Mouse (Mus musculus): ENCODE measurements around the gene Stk32c.

Gene Stk32c

DNA sequence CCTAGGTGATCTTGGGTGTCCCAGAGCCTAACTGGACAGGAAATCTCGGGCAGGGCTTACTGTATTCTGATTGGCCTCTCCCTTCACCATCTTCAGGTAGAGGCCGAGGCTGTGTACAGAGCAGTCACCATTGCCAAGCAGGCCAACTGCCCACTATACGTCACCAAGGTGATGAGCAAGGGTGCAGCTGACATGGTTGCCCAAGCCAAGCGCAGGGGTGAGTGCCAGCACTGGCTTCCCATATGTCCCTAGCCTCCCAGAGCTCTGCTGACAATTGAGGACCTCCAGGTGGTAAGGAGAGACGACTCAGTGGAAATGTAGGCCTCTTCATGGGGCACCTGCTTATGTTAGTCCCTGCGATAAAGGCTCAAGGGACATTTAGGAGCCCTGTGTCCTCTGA lies 118.3 kb downstream of the Stk32c start:
- no peak for DNase-seq (ENCODE audit: low spot score in 2 of 2)

DNA sequence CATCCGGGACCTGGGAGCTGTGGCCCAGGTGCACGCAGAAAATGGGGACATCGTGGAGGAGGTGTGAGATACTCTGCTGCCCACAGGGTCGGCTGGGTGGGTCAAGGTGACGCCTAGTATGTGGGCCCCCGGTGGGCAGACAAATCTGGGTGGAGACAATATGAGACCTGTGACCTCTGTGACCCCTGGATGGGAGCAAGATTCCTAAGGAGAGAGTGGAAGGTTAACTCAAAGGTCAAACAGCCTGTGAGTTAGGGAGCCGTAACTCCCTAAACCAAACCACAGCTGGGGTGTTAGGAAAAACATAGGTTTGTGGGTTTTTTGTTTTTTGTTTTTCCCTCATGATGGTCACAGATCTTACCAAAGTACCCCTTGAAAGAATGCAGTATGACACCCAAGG lies 119.3 kb downstream of the Stk32c start:
- DNase-seq (ENCODE audit: low spot score in 2 of 2) = no peak

DNA sequence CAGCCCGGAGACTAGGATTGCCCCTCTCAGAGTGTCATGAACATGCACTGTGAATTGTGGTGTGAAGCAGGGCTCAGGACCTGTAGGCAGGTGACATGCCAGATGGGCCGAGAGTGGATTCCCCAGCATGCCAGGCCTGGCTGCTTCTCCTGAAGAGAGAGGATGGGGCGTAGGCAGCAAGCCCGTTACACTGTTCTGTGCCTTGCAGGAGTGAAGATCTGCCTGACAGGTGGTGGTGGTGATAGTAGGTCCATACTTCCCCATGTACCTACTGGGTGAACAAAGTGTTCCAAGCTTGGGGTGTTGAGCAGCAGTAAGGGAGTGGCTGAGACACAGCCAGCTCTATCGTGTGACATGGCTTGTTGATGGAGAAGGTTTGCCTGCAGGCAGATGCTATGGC lies 120.0 kb downstream of the Stk32c start:
- DNase-seq (ENCODE audit: low spot score in 2 of 2) = no peak

DNA sequence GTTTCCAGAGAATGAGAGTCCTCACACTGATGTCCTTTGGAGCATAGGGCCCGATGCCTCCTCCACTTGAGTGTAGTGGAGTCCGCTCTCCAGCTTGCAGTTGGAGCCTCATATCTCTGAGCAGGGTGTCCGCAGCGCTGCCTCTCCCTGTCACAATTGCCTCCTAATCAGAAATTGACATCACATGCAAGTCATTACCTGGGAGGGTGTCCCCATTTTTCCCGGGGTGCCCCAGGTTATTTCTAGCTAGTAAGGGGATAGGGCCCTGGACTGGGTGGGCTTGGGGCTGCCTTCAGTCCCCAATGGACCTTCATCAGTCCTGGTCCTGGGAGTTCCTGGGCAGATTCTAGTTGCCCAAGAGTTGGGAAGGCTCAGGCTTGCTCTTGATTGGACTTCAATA lies 120.4 kb downstream of the Stk32c start:
- no peak for DNase-seq (ENCODE audit: low spot score in 2 of 2)

DNA sequence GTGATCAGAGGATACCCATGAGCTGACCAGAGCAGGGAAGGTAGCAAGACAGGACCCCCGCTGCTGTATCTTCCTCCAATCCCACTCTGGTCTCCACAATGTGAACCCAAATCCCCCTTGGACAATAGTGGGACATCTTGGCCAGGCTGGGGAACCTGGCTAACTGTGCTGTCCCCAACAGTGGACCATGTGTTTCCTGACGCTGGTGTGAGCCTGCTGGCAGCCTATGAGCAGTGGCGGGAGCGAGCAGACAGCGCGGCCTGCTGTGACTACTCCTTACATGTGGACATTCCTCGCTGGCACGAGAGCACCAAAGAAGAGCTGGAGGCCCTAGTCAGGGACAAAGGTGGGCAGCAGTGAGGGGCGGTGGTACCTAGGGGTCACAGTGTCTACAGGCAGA lies 121.4 kb downstream of the Stk32c start:
- DNase-seq (ENCODE audit: low spot score in 2 of 2) = no peak

DNA sequence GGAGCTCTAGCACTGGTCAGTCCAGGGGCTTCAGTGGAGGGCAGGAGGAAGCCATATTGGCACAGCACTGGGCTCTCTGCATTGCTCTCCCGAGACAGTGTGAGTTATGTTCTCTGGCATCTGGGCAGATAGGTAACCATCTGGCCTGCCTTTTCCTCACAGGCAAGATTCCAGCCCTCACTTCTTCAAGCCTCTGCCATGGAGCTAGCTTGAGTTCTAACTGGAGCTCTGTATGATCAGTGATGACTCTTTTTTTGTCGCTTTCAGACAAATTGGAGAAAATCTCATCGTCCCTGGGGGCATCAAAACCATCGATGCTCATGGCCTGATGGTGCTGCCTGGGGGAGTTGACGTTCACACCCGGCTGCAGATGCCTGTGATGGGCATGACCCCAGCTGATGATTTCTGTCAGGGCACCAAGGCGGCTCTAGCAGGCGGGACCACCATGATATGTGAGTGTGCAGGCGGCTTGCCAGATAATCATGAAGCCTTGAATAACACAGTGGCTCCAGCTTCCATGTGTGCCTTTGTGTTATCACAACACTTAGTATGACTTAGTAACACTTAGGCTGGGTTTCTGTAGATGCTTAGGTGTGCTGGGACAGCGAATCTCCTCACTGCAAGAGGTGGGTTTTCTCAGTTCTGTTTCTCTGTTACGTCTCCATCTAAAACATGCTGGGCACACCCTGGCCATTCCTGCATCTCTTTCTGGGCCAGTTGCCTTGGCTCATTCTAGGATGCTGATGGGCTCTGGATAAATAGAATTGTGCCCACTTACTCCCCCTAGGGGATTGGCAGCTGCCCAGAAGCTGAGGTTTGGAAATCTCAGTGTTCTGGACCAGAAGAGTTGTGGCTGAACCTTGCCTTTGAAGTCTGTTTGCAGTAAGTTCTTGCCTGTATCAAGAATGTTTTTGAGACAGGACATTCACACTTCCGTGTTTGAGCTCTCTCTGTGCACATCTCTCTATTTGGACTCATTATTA lies 122.9 kb downstream of the Stk32c start:
- no peak for DNase-seq (ENCODE audit: low spot score in 2 of 2)

DNA sequence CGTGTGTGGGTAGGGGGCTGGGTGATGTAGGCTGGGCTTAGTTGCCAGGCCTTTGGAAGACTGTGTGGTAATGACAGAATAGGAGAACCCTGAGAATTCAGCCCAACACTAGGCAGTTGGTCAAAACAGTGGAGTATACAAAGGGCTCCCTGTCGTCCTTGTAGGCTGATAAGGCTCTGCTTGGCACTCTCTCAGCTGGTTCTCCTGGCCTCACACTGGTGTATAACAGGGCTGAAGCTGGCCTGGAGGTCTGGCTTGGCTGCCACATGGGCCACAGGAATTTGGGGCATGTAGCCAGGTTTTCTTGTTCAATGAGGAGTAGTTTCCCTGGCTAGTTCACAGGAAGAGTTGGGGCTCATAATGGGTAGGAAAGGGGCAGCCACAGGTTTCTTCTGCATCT lies 125.3 kb downstream of the Stk32c start:
- DNase-seq (ENCODE audit: low spot score in 2 of 2) = no peak

DNA sequence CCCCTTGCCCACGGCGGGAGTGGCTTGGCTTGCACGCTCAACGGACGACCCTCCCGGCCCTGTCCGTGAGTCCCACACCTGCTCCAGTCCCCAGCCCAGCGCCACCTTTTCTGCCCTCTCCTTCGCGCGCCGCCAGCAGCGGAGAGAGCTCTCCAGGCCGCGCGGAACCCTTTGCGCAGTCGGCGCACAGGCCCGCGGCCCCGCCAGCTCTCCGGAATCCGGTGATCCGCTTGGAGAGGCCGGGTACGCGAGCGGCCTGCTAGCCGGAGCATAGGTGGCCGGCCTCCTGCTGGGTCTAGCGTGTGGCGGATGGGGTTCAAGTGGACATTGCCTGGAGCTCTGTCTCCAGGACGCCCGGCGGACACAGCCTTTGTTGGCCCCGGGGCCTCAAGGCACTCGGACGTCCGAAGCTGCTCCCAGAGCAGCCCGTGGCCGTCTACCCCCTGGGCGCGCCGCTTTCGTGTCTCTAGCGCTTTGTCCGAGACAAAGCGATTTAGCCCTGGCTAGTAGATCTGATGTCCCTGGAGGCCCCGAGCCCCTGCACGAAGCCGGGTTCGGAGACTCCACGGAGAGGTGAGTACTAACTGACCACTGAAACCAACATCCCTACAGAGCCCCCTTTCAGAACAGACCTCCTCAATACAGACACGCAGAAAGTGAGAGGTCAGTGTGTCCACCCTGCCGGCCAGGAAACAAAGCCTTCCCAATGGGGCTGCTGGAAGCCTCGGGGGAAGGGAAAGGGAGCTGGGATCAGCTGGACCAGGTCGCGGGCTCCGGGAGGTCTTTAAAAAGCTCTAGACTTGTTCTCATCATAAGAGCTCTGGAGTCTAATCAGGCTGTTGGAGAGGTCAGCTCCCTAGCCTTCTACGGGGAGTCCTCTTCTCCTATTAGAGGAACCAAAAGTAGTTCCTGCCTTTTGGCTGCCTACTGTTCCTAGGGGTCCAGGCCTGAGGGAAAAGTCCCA lies 126.6 kb downstream of the Stk32c start:
- peak in 1 of 2 experiments; percentile 4 for DNase-seq (ENCODE audit: low spot score in 2 of 2)

DNA sequence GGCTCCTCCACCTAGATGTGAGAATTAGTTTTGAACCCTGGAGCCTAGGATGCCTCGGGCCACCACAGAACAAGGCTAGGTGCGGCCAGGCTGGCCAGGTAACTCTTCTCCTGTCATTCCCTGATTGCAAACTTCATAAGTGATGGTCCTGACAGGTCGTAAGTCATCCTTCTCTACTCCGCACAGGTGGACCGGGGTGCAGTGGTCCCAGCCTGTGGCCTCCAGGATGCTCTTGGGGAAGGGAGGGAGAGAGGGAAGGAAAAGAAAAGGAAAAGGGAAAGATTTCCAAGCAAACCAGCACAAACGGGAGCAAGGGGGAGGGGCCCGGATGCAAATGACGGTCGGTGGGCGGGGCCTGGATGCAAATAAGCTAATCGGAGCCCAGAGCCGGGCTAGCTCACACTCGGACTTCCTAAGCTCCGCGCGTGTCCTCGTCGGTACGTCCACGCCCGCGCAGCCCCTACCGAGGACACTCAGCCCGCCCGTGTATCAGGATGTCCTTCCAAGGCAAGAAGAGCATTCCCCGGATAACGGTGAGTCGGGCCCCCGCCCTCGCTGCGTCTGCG lies 127.4 kb downstream of the Stk32c start, which contains the start of gene Dpysl4:
Gene Dpysl4, plus strand, starts transcription at position 373 of the 566 bp plus-strand sequence.
- peak; percentile 14 to 23 for DNase-seq (ENCODE audit: low spot score in 2 of 2)

DNA sequence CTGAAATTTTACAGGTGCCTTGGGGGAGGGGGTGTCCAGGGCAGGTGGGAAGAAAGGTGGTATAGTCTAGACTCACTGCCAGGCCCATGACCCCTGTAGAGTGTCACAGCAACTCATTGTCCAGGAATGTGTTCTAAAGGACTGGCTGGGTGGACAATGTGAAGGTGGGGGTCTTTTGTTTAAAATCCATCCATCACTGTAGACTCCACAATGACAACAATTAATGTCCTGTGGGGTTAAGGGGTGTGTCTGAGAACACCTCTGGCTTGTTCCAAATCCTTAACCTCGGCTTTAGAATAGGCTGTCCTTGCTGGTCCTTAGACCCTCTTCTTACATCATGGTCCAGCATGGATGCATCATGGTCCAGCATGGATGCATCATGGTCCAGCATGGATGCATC lies 128.8 kb downstream of the Stk32c start:
- DNase-seq (ENCODE audit: low spot score in 2 of 2) = no peak

DNA sequence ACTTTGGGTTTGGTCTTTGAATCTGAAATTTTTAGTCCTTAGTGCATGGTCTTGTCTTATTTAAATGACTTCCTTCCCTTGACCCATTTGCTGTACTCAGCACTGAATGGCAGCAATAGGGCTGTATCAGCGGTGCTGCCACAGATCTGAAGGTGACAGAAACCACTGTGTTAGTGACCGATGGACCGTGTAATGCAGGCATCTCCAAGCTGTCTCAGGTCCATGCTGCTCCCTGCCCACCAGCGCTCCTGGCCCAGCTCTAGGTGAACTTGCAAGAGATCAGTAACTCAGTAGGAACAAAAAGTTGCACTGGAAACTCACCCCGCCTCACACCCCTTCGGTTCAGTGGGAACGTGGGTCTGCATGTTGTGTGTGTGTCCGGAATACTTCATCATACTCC lies 130.8 kb downstream of the Stk32c start:
- DNase-seq (ENCODE audit: low spot score in 2 of 2) = no peak

DNA sequence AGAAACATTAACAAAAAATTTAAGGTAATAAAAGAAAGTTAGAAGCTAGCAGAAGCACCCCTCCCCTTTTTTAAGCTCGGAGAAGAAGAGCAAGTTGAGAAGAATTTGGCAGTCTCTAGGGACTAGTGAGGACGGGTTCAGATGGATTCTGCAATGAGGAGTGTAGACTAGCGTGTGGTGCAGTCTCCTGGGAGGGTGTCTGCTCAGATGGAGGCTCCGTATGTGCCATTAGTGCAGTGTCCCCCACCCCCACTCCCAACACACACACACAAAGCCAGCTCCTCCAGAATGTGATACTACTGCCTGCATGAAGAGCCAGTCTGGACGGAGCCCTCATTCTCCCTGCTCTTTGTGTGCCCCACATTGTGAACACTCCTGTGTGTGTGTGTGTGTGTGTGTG lies 131.9 kb downstream of the Stk32c start:
- DNase-seq (ENCODE audit: low spot score in 2 of 2) = no peak

DNA sequence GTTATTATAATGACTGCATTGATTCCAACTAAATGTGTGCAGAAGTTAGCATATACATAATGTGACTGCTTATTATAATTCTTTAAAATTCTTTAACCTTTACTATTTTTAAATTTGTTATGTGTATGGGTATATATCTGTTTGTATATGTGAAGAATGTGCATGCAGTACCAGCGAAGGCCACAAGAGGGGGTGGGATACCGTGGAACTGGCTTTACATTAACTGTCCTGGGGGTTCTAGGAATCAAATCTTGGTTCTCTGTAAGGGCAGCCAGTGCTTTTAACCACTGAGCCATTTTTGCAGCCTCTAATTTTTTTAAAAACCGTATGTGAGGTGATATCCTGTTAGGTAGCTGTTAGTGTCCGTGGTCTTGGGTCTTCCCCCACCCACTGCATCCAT lies 132.4 kb downstream of the Stk32c start:
- DNase-seq (ENCODE audit: low spot score in 2 of 2) = no peak

DNA sequence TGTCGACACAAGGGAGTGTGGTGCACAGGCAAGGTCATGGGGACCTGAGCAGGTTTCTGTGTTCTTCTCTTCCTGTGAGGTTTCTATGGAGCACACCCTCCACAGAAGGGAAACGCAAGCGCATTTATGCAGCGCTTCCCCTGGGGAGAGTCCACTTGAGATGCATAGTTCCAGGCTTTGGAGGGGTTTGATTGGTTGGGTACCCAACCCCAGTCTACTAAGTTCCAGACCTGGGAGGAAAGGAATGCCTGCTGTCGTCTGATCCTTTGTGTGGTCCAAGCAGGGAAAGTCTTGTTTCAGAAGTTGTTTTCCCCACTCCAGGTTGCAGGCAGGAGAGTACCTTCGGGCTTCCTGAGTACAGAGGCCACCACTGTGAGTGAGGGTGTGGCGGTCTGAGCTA lies 134.0 kb downstream of the Stk32c start:
- DNase-seq (ENCODE audit: low spot score in 2 of 2) = no peak

DNA sequence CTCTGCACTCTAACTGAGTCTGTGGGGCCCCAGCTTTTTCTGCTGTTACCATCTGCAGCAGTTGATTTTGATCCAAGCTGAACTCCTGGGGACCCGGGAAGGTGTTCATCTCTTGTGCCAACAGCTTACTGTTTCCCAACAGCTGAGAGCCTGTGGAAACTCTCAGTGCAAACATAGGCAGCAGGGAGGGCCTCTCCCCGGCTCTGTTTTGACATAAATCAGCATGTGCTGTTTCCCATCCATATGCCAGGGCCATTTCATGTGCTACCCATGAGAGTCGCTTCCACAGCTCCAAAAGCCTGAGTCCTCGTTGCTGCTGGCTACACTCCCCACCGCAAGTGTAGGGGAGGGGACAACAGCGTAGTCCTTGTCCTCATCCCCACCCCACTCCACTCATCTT lies 134.9 kb downstream of the Stk32c start:
- DNase-seq (ENCODE audit: low spot score in 2 of 2) = no peak

DNA sequence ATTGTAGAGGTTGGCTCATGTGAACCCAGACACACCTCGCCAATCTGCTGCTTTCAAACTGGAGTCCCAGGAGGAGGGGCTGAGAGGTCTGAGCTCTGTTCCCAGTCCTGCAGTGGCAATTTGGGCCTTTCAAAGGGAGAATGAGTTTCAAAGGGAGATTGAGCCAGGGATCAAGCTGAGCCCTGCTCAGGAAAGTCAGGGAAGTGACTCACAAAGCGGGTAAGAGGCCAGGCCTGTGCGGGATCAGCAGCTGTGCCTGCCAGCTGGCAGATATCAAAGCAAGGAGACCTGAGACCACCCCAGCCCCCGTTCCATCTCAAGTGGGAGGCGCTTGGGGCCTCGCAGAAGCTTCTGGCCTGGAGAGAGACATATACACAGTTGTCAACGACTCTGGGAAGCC lies 135.8 kb downstream of the Stk32c start:
- no peak for DNase-seq (ENCODE audit: low spot score in 2 of 2)

DNA sequence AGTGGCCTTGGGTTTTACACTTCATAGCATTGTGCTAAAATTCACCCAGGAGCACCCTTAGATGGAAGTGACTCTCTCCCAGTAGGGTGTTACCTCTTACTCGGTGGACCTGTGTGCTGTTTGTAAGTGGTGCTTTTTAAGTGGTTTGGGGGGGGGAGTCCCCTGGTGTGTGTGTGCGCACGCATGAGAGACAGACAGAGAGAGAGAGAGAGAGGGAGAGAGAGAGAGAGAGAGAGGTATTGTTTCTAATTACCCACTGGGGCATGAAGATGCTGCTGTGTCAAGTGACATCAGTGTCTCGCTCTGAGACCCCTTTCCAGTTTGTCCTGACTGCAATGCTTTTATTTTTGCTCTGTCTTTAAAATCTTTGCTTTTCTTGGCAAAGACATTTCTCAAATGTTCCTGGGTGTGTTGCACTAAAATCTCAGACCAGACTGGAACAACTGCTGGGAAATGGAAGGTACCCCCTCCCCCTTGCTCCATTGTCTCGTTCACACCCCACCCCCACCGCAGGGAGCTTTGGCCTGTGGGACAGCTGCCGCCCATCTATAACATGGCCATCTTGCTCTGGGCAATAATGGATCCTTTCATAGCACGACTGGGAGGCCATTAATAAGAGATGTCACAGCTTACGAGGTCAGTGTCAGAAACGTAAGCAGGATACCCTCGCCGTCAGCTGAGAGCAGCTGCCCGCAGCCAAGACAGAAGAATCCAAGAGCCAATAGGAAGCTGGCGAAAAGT lies 137.9 kb downstream of the Stk32c start:
- no peak for DNase-seq (ENCODE audit: low spot score in 2 of 2)

DNA sequence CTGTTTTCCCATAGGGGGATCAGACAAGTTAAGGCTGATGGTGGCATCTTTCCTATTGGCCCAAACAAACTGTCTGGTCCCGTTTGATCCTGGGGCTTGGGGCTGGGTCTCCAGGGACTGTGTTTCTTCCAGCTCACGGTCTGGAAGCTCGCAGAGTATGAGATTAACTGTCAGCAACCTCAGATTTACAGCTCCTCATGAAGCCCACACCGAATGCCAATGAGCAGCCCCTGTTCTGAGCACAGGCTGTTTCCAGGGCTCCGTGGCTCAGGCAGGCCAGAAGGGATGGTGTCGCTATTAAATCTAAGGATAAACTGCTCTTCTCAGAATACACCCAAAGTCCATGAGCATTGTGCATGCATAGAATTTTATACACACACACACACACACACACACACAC lies 138.9 kb downstream of the Stk32c start:
- no peak for DNase-seq (ENCODE audit: low spot score in 2 of 2)

DNA sequence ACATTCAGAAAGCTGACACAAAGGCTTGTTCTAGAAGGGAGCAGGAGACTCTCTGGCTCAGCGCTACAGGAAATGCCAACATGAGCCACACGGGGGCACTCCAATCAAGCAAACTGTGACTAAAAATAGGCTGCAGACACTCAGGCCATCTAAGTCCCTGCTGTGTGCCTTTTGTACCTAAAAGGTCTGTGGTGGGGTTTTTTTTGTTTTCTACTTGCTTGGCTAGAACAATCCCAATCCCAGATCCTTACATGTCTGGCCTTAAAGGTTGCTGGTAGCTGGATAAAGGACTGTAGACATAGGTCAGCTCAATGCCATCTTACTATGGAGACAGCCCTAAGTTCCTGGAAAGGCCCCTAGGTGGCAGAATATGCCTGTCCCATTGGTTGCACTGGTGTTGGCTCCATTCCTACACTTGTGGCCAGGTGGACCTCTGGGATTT lies 144.9 kb downstream of the Stk32c start:
- peak in 1 of 2 experiments; percentile 50 for DNase-seq (ENCODE audit: low spot score in 2 of 2)

DNA sequence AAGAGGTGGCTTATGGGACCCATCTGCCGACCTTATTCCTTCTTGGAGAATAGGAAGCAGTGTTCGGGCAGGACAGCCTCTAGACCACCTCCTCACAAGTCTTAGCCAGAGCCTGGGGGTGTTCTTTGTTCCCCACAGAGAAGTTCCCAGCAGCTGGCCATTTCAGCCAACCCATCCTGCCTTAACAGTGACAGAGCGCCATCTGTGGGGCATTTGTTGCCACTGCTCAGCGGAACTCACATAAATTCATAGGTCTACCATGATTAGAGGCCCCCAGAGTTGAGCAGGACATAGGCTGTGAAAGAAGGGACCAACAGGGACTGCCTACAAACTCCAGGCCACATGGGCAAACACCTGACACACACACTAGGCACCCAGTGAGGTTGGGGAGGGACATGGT lies 149.7 kb downstream of the Stk32c start:
- no peak for DNase-seq (ENCODE audit: low spot score in 2 of 2)

All from urinary bladder, adult 18-20 months (tissue).